In the genomic region with DNA sequence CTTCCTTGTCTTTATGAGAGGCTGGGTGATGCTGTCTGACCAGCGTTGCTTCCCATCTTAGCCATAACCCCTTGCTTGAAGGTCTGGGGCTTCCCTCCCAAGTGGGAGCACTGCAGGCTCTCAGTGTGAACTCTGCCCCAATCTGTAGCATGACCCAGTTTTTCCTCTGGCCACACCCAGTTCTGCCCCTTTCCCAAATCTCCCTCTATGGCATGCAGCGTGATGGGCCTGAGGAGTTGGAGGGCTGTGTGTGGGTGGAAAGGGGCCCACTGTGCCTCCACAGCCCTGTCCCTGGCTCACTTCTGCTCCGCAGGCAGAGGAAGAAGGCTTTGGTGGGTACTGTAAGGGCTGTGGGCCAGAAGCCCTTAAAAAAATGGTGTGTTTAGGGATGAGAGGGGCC, we compare ENCODE assay signal across 8 mouse cellular contexts. TPM values are rescaled to one million over a fixed set of nuclear protein-coding genes. Genes with fewer than 3 reads are reported as not detected.
DNase-seq lines count a peak whose midpoint lies in the region; ATAC-seq lines count a peak whose summit lies in the region.

No protein-coding gene starts in this region.

- peaks cover 39% of the 10 kb centered on the region for H3K36me3 ChIP-seq in kidney, embryonic 16.5 days (ENCODE audit: insufficient read depth, low read length)
- peaks cover 24% of the 10 kb centered on the region for H3K36me3 ChIP-seq in hindbrain, embryonic 11.5 days (ENCODE audit: control insufficient read depth, insufficient read depth, low read length)
- peaks cover 59% of the 10 kb centered on the region for H3K36me3 ChIP-seq in midbrain, embryonic 14.5 days (ENCODE audit: control insufficient read depth, insufficient read depth, low read length)

- H3K9ac ChIP-seq in kidney, embryonic 16.5 days (replicated peaks; ENCODE audit: low read length): peak overlapping the region; percentile 95
- peak overlapping the region; percentile 95 for H3K9ac ChIP-seq in hindbrain, embryonic 11.5 days (ENCODE audit: low read depth, low read length)
- peak overlapping the region; percentile 92 for H3K9ac ChIP-seq in midbrain, embryonic 14.5 days (replicated peaks; ENCODE audit: low read length)

- peak overlapping the region; percentile 93 for H3K4me3 ChIP-seq in kidney, embryonic 16.5 days (ENCODE audit: low read length)
- H3K4me3 ChIP-seq in hindbrain, embryonic 11.5 days (ENCODE audit: low read depth, low read length): peak overlapping the region; percentile 99
- H3K4me3 ChIP-seq in midbrain, embryonic 14.5 days (replicated peaks; ENCODE audit: low read depth, low read length): peak overlapping the region; percentile 98

- H3K27me3 ChIP-seq in kidney, embryonic 16.5 days (ENCODE audit: insufficient read depth, low read length): no peaks in the 10 kb centered on the region
- H3K27me3 ChIP-seq in hindbrain, embryonic 11.5 days (ENCODE audit: control insufficient read depth, insufficient read depth, low read length): no peaks in the 10 kb centered on the region
- no peaks in the 10 kb centered on the region for H3K27me3 ChIP-seq in midbrain, embryonic 14.5 days (ENCODE audit: control insufficient read depth, insufficient read depth, low read length)

- H3K4me2 ChIP-seq in kidney, embryonic 16.5 days (replicated peaks; ENCODE audit: low read depth, low read length): peak overlapping the region; percentile 85
- H3K4me2 ChIP-seq in hindbrain, embryonic 11.5 days (replicated peaks; ENCODE audit: low read depth, low read length): peak overlapping the region; percentile 81
- peak overlapping the region; percentile 85 for H3K4me2 ChIP-seq in midbrain, embryonic 14.5 days (ENCODE audit: low read length)

- no peak for ATAC-seq in kidney, embryonic 16.5 days (ENCODE audit: low FRiP score, low TSS enrichment)
- no peak for ATAC-seq in hindbrain, embryonic 11.5 days (ENCODE audit: low FRiP score)
- ATAC-seq in midbrain, embryonic 14.5 days (ENCODE audit: low FRiP score, low TSS enrichment): no peak
- ATAC-seq in megakaryocyte-erythroid progenitor cell, adult 5-6 weeks (replicated peaks; ENCODE audit: low FRiP score, low TSS enrichment, poor library complexity, severe bottlenecking): no peak

- no peaks in the 10 kb centered on the region for H3K9me3 ChIP-seq in kidney, embryonic 16.5 days (ENCODE audit: low read length)
- no peaks in the 10 kb centered on the region for H3K9me3 ChIP-seq in hindbrain, embryonic 11.5 days (ENCODE audit: control insufficient read depth, low read length)
- no peaks in the 10 kb centered on the region for H3K9me3 ChIP-seq in midbrain, embryonic 14.5 days (ENCODE audit: control insufficient read depth, low read length)

- DNase-seq in kidney, postnatal 10 days: no peak
- peak; percentile 56 for DNase-seq in cerebellum, adult 9-10 months
- DNase-seq in hindbrain, embryonic 11.5 days (ENCODE audit: low spot score): no peak
- no peak for DNase-seq in midbrain, embryonic 14.5 days
- no peak for DNase-seq in yolk sac, embryonic 10.5 days (ENCODE audit: low spot score)
- DNase-seq in kidney, postnatal 36 days: no peak

- 26% methylated on average over 3 of the region's 3 CpGs for WGBS in kidney, embryonic 16.5 days
- 61% methylated on average over 3 of the region's 3 CpGs for WGBS in hindbrain, embryonic 11.5 days
- WGBS in midbrain, embryonic 14.5 days: 65% methylated on average over 3 of the region's 3 CpGs

- H3K4me1 ChIP-seq in kidney, embryonic 16.5 days (ENCODE audit: insufficient read depth, low read length): peaks cover 34% of the 10 kb centered on the region
- peaks cover 19% of the 10 kb centered on the region for H3K4me1 ChIP-seq in hindbrain, embryonic 11.5 days (replicated peaks; ENCODE audit: control insufficient read depth, insufficient read depth, low read length)
- H3K4me1 ChIP-seq in midbrain, embryonic 14.5 days (ENCODE audit: control insufficient read depth, insufficient read depth, low read length): peaks cover 33% of the 10 kb centered on the region

- no peak overlapping the region for H3K27ac ChIP-seq in kidney, embryonic 16.5 days (ENCODE audit: low read length)
- peak overlapping the region; percentile 49; the same call in 1 of the 2 replicates for H3K27ac ChIP-seq in hindbrain, embryonic 11.5 days (ENCODE audit: low read depth, low read length)
- no peak overlapping the region for H3K27ac ChIP-seq in midbrain, embryonic 14.5 days (replicated peaks; ENCODE audit: low read depth, low read length)

RNA-seq across cellular contexts. Expression of gene Chd4, which starts 2.7 kb away (rescaled TPM):
- 72.0 and 80.4 TPM in 2 replicates for polyA plus RNA-seq in kidney, embryonic 16.5 days (2015; fragmentation: Nextera tagmentation; extraction: Ambion mirVana)
- polyA plus RNA-seq in hindbrain, embryonic 11.5 days (2014; fragmentation: Nextera tagmentation; extraction: Ambion mirVana): 105 and 130 TPM in 2 replicates
- 70.7 and 90.6 TPM in 2 replicates for polyA plus RNA-seq in midbrain, embryonic 14.5 days (2014; fragmentation: Nextera tagmentation; extraction: Ambion mirVana)
- total RNA-seq in megakaryocyte-erythroid progenitor cell, adult 5-6 weeks (2014; fragmentation: Nextera tagmentation): 153 and 188 TPM in 2 replicates
- 438 and 492 TPM in 2 replicates for total RNA-seq in megakaryocyte-erythroid progenitor cell, adult 5-6 weeks (2017)

RNA-seq across cellular contexts. Expression of gene Lpar5, which starts 30.8 kb away (rescaled TPM):
- polyA plus RNA-seq in kidney, embryonic 16.5 days (2015; fragmentation: Nextera tagmentation; extraction: Ambion mirVana): 0.30 and 0.60 TPM in 2 replicates
- polyA plus RNA-seq in hindbrain, embryonic 11.5 days (2014; fragmentation: Nextera tagmentation; extraction: Ambion mirVana): 0.21 TPM in 1 of 2 replicates, not detected in the other
- polyA plus RNA-seq in midbrain, embryonic 14.5 days (2014; fragmentation: Nextera tagmentation; extraction: Ambion mirVana): 0.45 and 0.77 TPM in 2 replicates
- not detected in 2 replicates for total RNA-seq in megakaryocyte-erythroid progenitor cell, adult 5-6 weeks (2014; fragmentation: Nextera tagmentation)
- total RNA-seq in megakaryocyte-erythroid progenitor cell, adult 5-6 weeks (2017): 4.3 TPM in 1 of 2 replicates, not detected in the other

RNA-seq across cellular contexts. Expression of gene Nop2, which starts 33.2 kb away (rescaled TPM):
- 68.6 and 69.3 TPM in 2 replicates for polyA plus RNA-seq in kidney, embryonic 16.5 days (2015; fragmentation: Nextera tagmentation; extraction: Ambion mirVana)
- 45.3 and 58.8 TPM in 2 replicates for polyA plus RNA-seq in hindbrain, embryonic 11.5 days (2014; fragmentation: Nextera tagmentation; extraction: Ambion mirVana)
- 42.7 and 46.3 TPM in 2 replicates for polyA plus RNA-seq in midbrain, embryonic 14.5 days (2014; fragmentation: Nextera tagmentation; extraction: Ambion mirVana)
- 92.2 and 114 TPM in 2 replicates for total RNA-seq in megakaryocyte-erythroid progenitor cell, adult 5-6 weeks (2014; fragmentation: Nextera tagmentation)
- 108 and 125 TPM in 2 replicates for total RNA-seq in megakaryocyte-erythroid progenitor cell, adult 5-6 weeks (2017)

RNA-seq across cellular contexts. Expression of gene Iffo1, which starts 46.5 kb away (rescaled TPM):
- 7.9 and 8.7 TPM in 2 replicates for polyA plus RNA-seq in kidney, embryonic 16.5 days (2015; fragmentation: Nextera tagmentation; extraction: Ambion mirVana)
- polyA plus RNA-seq in hindbrain, embryonic 11.5 days (2014; fragmentation: Nextera tagmentation; extraction: Ambion mirVana): 10.3 and 10.4 TPM in 2 replicates
- 15.8 and 18.2 TPM in 2 replicates for polyA plus RNA-seq in midbrain, embryonic 14.5 days (2014; fragmentation: Nextera tagmentation; extraction: Ambion mirVana)
- total RNA-seq in megakaryocyte-erythroid progenitor cell, adult 5-6 weeks (2014; fragmentation: Nextera tagmentation): 18.3 and 22.7 TPM in 2 replicates
- 10.3 and 12.8 TPM in 2 replicates for total RNA-seq in megakaryocyte-erythroid progenitor cell, adult 5-6 weeks (2017)

RNA-seq across cellular contexts. Expression of gene Acrbp, which starts 49.0 kb away (rescaled TPM):
- 16.3 and 20.4 TPM in 2 replicates for polyA plus RNA-seq in kidney, embryonic 16.5 days (2015; fragmentation: Nextera tagmentation; extraction: Ambion mirVana)
- polyA plus RNA-seq in hindbrain, embryonic 11.5 days (2014; fragmentation: Nextera tagmentation; extraction: Ambion mirVana): 10.7 and 12.2 TPM in 2 replicates
- 16.3 and 16.7 TPM in 2 replicates for polyA plus RNA-seq in midbrain, embryonic 14.5 days (2014; fragmentation: Nextera tagmentation; extraction: Ambion mirVana)
- 8.6 and 16.5 TPM in 2 replicates for total RNA-seq in megakaryocyte-erythroid progenitor cell, adult 5-6 weeks (2014; fragmentation: Nextera tagmentation)
- 0.95 and 8.6 TPM in 2 replicates for total RNA-seq in megakaryocyte-erythroid progenitor cell, adult 5-6 weeks (2017)
